Mouse (Mus musculus): ENCODE measurements around the gene Stat3. TPM values are rescaled to one million over a fixed set of nuclear protein-coding genes. Genes with fewer than 3 reads are reported as not detected.

Gene Stat3
- total and polyA plus RNA-seq, 3 experiments, result 35.9 to 69.2 (median 51.1) TPM

- Histone ChIP-seq H3K27ac (ENCODE audit: insufficient read depth, low read depth) (no peak overlapping the region), H3K27me3 (replicated peaks) (no peaks in the 10 kb centered on the region), H3K36me3 (replicated peaks in 1 of 2; ENCODE audit: control insufficient read depth in 1 of 2, insufficient read depth in 1 of 2, low read length in 1 of 2) (peaks cover 77 to 100% of the 10 kb centered on the region in 2 experiments), H3K79me2 (replicated peaks; ENCODE audit: control insufficient read depth, extremely low read depth, insufficient read depth, poor library complexity, severe bottlenecking) (no peaks in the 10 kb centered on the region), H3K9ac (ENCODE audit: insufficient read depth, low read depth) (no peak overlapping the region), H3K4me2 (ENCODE audit: insufficient read depth, low read depth, poor library complexity, severe bottlenecking) (no peak overlapping the region), H3K4me1 (ENCODE audit: control insufficient read depth in 1 of 2, insufficient read depth in 2 of 2) (0 out of 4 replicates have a peak, but pooled peaks cover 0 to 3% of the 10 kb centered on the region in 2 experiments), H3K9me3 (replicated peaks; ENCODE audit: low read length) (no peaks in the 10 kb centered on the region), H3K4me3 (replicated peaks in 1 of 3; ENCODE audit: low read depth in 2 of 3, low read length in 2 of 3, poor library complexity in 1 of 3) (no peak overlapping the region)
- in situ Hi-C loops (cut with MboI; ENCODE audit: low pct_ligation_motif_present, low pct_unique_long_range_greater_than_20kb, low sequenced_read_pairs), result no loop called here
- TF ChIP-seq ZNF384 (IDR thresholded peaks at IDR 0.05; ENCODE audit: low read depth, low read length) (no peak), USF2 (conservative IDR thresholded peaks at IDR 0.05; ENCODE audit: low read depth, low read length) (no peak), TCF12 (IDR thresholded peaks at IDR 0.05; ENCODE audit: low read depth, low read length) (no peak), HCFC1 (IDR thresholded peaks at IDR 0.05; ENCODE audit: low read depth, low read length) (no peak), E2F4 (IDR thresholded peaks at IDR 0.05; ENCODE audit: insufficient replicate concordance, low read depth, low read length) (no peak), GABPA (IDR thresholded peaks at IDR 0.05; ENCODE audit: insufficient replicate concordance, low read depth, low read length) (no peak), NRF1 (IDR thresholded peaks at IDR 0.05; ENCODE audit: low read depth, low read length) (no peak), CHD1 (IDR thresholded peaks at IDR 0.05; ENCODE audit: low read depth, low read length) (no peak), SMC3 (IDR thresholded peaks at IDR 0.05; ENCODE audit: low read depth, low read length) (no peak), NELFE (IDR thresholded peaks at IDR 0.05; ENCODE audit: low read depth, low read length) (no peak), PAX5 (IDR thresholded peaks at IDR 0.05; ENCODE audit: low read length) (no peak), IRF4 (IDR thresholded peaks at IDR 0.05; ENCODE audit: low read depth, low read length) (no peak)
- dilution Hi-C loops (cut with MboI; ENCODE audit: extremely low pct_ligation_motif_present, extremely low pct_unique_long_range_greater_than_20kb, low sequenced_read_pairs), result no loop called here
- no peak for DNase-seq (ENCODE audit: extremely low read depth)
These were observed 51.6 kb downstream of the Stat3 start for GRCm38 (mm10) chr11:100887764-100888163.

DNA sequence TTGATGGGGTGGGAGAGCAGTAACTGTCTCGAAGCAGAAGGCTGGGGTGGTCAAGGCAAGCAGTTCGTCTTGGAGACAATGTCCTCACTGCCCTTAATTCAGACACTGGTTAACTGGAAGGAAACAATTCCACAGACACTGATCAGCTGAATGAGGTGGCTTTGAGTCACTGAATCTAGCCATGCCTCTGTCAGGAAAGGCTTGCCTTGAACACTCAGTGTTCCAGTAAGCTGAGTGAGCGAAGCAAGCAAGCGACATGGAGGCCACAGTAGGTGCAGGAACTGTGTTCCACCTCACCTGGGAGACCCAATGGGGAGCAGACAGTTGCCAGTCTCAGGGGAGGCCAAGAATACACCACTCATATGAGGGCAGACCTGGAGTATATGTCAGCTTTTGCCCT lies 52.1 kb downstream of the Stat3 start:
- dilution Hi-C loops (cut with MboI; ENCODE audit: extremely low pct_ligation_motif_present, extremely low pct_unique_long_range_greater_than_20kb, low sequenced_read_pairs), result no loop called here
- no peak overlapping the region for H3K4me3 ChIP-seq (replicated peaks in 1 of 3; ENCODE audit: low read depth in 2 of 3, low read length in 2 of 3, poor library complexity in 1 of 3)
- H3K4me1 ChIP-seq (ENCODE audit: control insufficient read depth in 1 of 2, insufficient read depth in 2 of 2), result 0 out of 4 replicates have a peak, but pooled peaks cover 0 to 3% of the 10 kb centered on the region in 2 experiments
- in situ Hi-C loops (cut with MboI; ENCODE audit: low pct_ligation_motif_present, low pct_unique_long_range_greater_than_20kb, low sequenced_read_pairs), result no loop called here
- TF ChIP-seq SMC3 (IDR thresholded peaks at IDR 0.05; ENCODE audit: low read depth, low read length), result no peak
- TF ChIP-seq JUND (conservative IDR thresholded peaks at IDR 0.05; ENCODE audit: low read depth, low read length), result no peak
- TF ChIP-seq MAX (IDR thresholded peaks at IDR 0.05; ENCODE audit: low read length), result no peak
- no peak for TF ChIP-seq CTCF (conservative IDR thresholded peaks at IDR 0.05 in 1 of 2, IDR thresholded peaks at IDR 0.05 in 1 of 2; ENCODE audit: low read depth in 2 of 2, low read length in 2 of 2)
- no peak for TF ChIP-seq E2F4 (IDR thresholded peaks at IDR 0.05; ENCODE audit: insufficient replicate concordance, low read depth, low read length)
- TF ChIP-seq ZC3H11A (IDR thresholded peaks at IDR 0.05; ENCODE audit: low read depth, low read length), result no peak
- no peak for TF ChIP-seq MYC (IDR thresholded peaks at IDR 0.05; ENCODE audit: low read depth, low read length)
- no peak for TF ChIP-seq MXI1 (IDR thresholded peaks at IDR 0.05; ENCODE audit: low read depth, low read length)
- no peak for TF ChIP-seq RAD21 (IDR thresholded peaks at IDR 0.05; ENCODE audit: low read depth, low read length)
- no peak for TF ChIP-seq POLR2AphosphoS2 (IDR thresholded peaks at IDR 0.05; ENCODE audit: low read depth, low read length)
- no peak for TF ChIP-seq SIN3A (IDR thresholded peaks at IDR 0.05; ENCODE audit: low read length)
- no peak for TF ChIP-seq USF1 (IDR thresholded peaks at IDR 0.05; ENCODE audit: low read depth, low read length)
- no peak for TF ChIP-seq HCFC1 (IDR thresholded peaks at IDR 0.05; ENCODE audit: low read depth, low read length)
- TF ChIP-seq ELF1 (IDR thresholded peaks at IDR 0.05; ENCODE audit: low read depth, low read length), result no peak
- no peak for TF ChIP-seq MAFK (IDR thresholded peaks at IDR 0.05; ENCODE audit: insufficient replicate concordance, low read length)
- TF ChIP-seq GABPA (IDR thresholded peaks at IDR 0.05; ENCODE audit: insufficient replicate concordance, low read depth, low read length), result no peak
- no peak for TF ChIP-seq ZKSCAN1 (IDR thresholded peaks at IDR 0.05; ENCODE audit: borderline replicate concordance, low read depth, low read length)
- TF ChIP-seq MEF2A (IDR thresholded peaks at IDR 0.05; ENCODE audit: borderline replicate concordance, low read depth, low read length), result no peak
- TF ChIP-seq NELFE (IDR thresholded peaks at IDR 0.05; ENCODE audit: low read depth, low read length), result no peak
- no peak overlapping the region for H3K27ac ChIP-seq (ENCODE audit: insufficient read depth, low read depth)
- H3K27me3 ChIP-seq (replicated peaks), result no peaks in the 10 kb centered on the region
- H3K4me2 ChIP-seq (ENCODE audit: insufficient read depth, low read depth, poor library complexity, severe bottlenecking), result no peak overlapping the region
- no peak overlapping the region for H3K9ac ChIP-seq (ENCODE audit: insufficient read depth, low read depth)
- no peaks in the 10 kb centered on the region for H3K9me3 ChIP-seq (replicated peaks; ENCODE audit: low read length)
- no peak for DNase-seq (ENCODE audit: extremely low read depth)
- H3K36me3 ChIP-seq (replicated peaks in 1 of 2; ENCODE audit: control insufficient read depth in 1 of 2, insufficient read depth in 1 of 2, low read length in 1 of 2), result peaks cover 76 to 100% of the 10 kb centered on the region in 2 experiments
- no peaks in the 10 kb centered on the region for H3K79me2 ChIP-seq (replicated peaks; ENCODE audit: control insufficient read depth, extremely low read depth, insufficient read depth, poor library complexity, severe bottlenecking)

Data from CH12.LX (cell line).